ENCODE assay signal across 23 mouse cellular contexts in the genomic region with DNA sequence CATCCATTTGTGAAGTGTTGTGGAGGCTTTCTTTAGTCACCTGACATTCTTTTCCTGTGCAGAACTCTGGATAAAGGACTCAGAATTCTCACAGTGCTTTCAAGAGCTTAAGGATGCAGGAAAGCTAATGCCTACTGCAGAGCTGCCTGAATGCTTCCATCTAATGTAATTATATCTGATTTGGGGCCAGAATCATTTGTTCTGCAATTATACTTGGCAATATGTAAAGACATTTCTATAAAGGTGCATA.
A peak's percentile ranks its signal among the peaks of the same experiment; 100 is the strongest.
DNase-seq lines count a peak whose midpoint lies in the region; ATAC-seq lines count a peak whose summit lies in the region.
"Had no signal": no experiment of that assay in that cellular context is flagged by ENCODE, and none has a peak within 500 bp of the region (broad histone marks: within the 10 kb centered on the region; RNA-seq: fewer than 3 reads in every experiment).

No protein-coding gene starts in this region.

- DNase-seq in frontal cortex, postnatal 36 days (ENCODE audit: low spot score in 2 of 2): no peak
- no peak for DNase-seq in heart, adult 8-10 months (ENCODE audit: low spot score)
- no peak for DNase-seq in lung, postnatal 14 days
- no peak for DNase-seq in forebrain, embryonic 14.5 days (ENCODE audit: low spot score)
- DNase-seq in liver: no peak
- DNase-seq: adrenal gland, postnatal 10 days; cerebellum, adult 8-10 months; cerebellum, postnatal 25 days; liver, postnatal 0 days; thymus, postnatal 4 days had no signal

- peak overlapping the region; percentile 68 to 72; a peak in 2 of 4 replicates for H3K27ac ChIP-seq in heart, embryonic 14.5 days (replicated peaks in 1 of 2; ENCODE audit: control insufficient read depth in 1 of 2, insufficient read depth in 1 of 2, low read depth in 2 of 2, low read length in 2 of 2)
- H3K27ac ChIP-seq in lung, embryonic 15.5 days: peak overlapping the region; percentile 63; the same call in 1 of the 2 replicates
- peak overlapping the region; percentile 67 for H3K27ac ChIP-seq in forebrain, embryonic 14.5 days (ENCODE audit: low read depth, low read length)
- H3K27ac ChIP-seq: embryonic facial prominence, embryonic 10.5 days; embryonic facial prominence, embryonic 15.5 days; kidney, embryonic 15.5 days; limb, embryonic 13.5 days; liver, embryonic 12.5 days; midbrain, embryonic 12.5 days had no signal

- H3K9ac ChIP-seq in heart, embryonic 14.5 days (ENCODE audit: low read length): peak overlapping the region; percentile 2; the same call in 1 of the 2 replicates
- H3K9ac ChIP-seq in lung, embryonic 15.5 days: no peak overlapping the region
- no peak overlapping the region for H3K9ac ChIP-seq in forebrain, embryonic 14.5 days (ENCODE audit: low read length)
- H3K9ac ChIP-seq: embryonic facial prominence, embryonic 15.5 days; hindbrain, embryonic 15.5 days; kidney, embryonic 15.5 days; limb, embryonic 13.5 days; liver, embryonic 12.5 days; liver, postnatal 0 days; midbrain, embryonic 12.5 days had no signal

- no peaks in the 10 kb centered on the region for H3K27me3 ChIP-seq in heart, embryonic 14.5 days (ENCODE audit: control insufficient read depth, insufficient read depth, low read length)
- H3K27me3 ChIP-seq in lung, embryonic 15.5 days: no peaks in the 10 kb centered on the region
- H3K27me3 ChIP-seq in forebrain, embryonic 14.5 days (replicated peaks; ENCODE audit: control insufficient read depth, insufficient read depth, low read length): no peaks in the 10 kb centered on the region
- H3K27me3 ChIP-seq: embryonic facial prominence, embryonic 15.5 days; hindbrain, embryonic 15.5 days; kidney, embryonic 15.5 days; limb, embryonic 13.5 days; liver, embryonic 12.5 days; megakaryocyte, embryonic 14.5 days; Patski had no signal

- no peak overlapping the region for H3K4me2 ChIP-seq in heart, embryonic 14.5 days (ENCODE audit: low read length)
- H3K4me2 ChIP-seq in lung, embryonic 15.5 days: no peak overlapping the region
- no peak overlapping the region for H3K4me2 ChIP-seq in forebrain, embryonic 14.5 days (ENCODE audit: low read length)
- H3K4me2 ChIP-seq: embryonic facial prominence, embryonic 15.5 days; hindbrain, embryonic 15.5 days; kidney, embryonic 15.5 days; limb, embryonic 13.5 days; liver, embryonic 12.5 days; midbrain, embryonic 12.5 days had no signal

- no peak overlapping the region for H3K4me3 ChIP-seq in heart, embryonic 14.5 days (ENCODE audit: control insufficient read depth in 1 of 2, insufficient read depth in 1 of 2, low read depth in 1 of 2, low read length in 2 of 2)
- H3K4me3 ChIP-seq in lung, embryonic 15.5 days: no peak overlapping the region
- no peak overlapping the region for H3K4me3 ChIP-seq in forebrain, embryonic 14.5 days (ENCODE audit: low read depth, low read length)
- H3K4me3 ChIP-seq: embryonic facial prominence, embryonic 10.5 days; embryonic facial prominence, embryonic 15.5 days; hindbrain, embryonic 15.5 days; kidney, embryonic 15.5 days; limb, embryonic 13.5 days; liver, embryonic 12.5 days; megakaryocyte, embryonic 14.5 days; midbrain, embryonic 12.5 days had no signal

- H3K4me1 ChIP-seq in heart, embryonic 14.5 days (ENCODE audit: control insufficient read depth in 2 of 2, insufficient read depth in 2 of 2, low read length in 2 of 2): peaks cover 21 to 46% of the 10 kb centered on the region in 2 experiments
- H3K4me1 ChIP-seq in lung, embryonic 15.5 days: peaks cover 33% of the 10 kb centered on the region
- peaks cover 47% of the 10 kb centered on the region for H3K4me1 ChIP-seq in forebrain, embryonic 14.5 days (ENCODE audit: control insufficient read depth, insufficient read depth, low read length)
- H3K4me1 ChIP-seq: liver, embryonic 12.5 days had no signal

- H3K36me3 ChIP-seq in heart, embryonic 14.5 days (ENCODE audit: control insufficient read depth, insufficient read depth, low read length): no peaks in the 10 kb centered on the region
- no peaks in the 10 kb centered on the region for H3K36me3 ChIP-seq in lung, embryonic 15.5 days
- no peaks in the 10 kb centered on the region for H3K36me3 ChIP-seq in forebrain, embryonic 14.5 days (ENCODE audit: control insufficient read depth, insufficient read depth, low read length)
- H3K36me3 ChIP-seq: embryonic facial prominence, embryonic 10.5 days; embryonic facial prominence, embryonic 15.5 days; hindbrain, embryonic 15.5 days; kidney, embryonic 15.5 days; limb, embryonic 13.5 days; liver, embryonic 12.5 days; midbrain, embryonic 12.5 days had no signal

- H3K9me3 ChIP-seq in heart, embryonic 14.5 days (ENCODE audit: control insufficient read depth, low read length): no peaks in the 10 kb centered on the region
- H3K9me3 ChIP-seq in lung, embryonic 15.5 days: no peaks in the 10 kb centered on the region
- H3K9me3 ChIP-seq in forebrain, embryonic 14.5 days (replicated peaks; ENCODE audit: control insufficient read depth, low read length): no peaks in the 10 kb centered on the region
- H3K9me3 ChIP-seq: embryonic facial prominence, embryonic 10.5 days; embryonic facial prominence, embryonic 15.5 days; hindbrain, embryonic 15.5 days; kidney, embryonic 15.5 days; limb, embryonic 13.5 days; liver, embryonic 12.5 days; megakaryocyte, embryonic 14.5 days; midbrain, embryonic 12.5 days had no signal

- ATAC-seq in frontal cortex, adult (ENCODE audit: low TSS enrichment): peak; percentile 39; the same call in 1 of the 2 replicates
- ATAC-seq in heart, embryonic 14.5 days (ENCODE audit: insufficient number of reproducible peaks, insufficient read depth, low FRiP score, low read depth): no peak
- no peak for ATAC-seq in lung, embryonic 15.5 days (ENCODE audit: borderline replicate concordance, extremely low read depth, low FRiP score, low TSS enrichment)
- peak; percentile 25; the same call in 1 of the 2 replicates for ATAC-seq in forebrain, embryonic 14.5 days
- ATAC-seq: inflammation-experienced regulatory T-cells, adult 6 months; liver, embryonic 12.5 days; liver, postnatal 0 days had no signal

Comparison
In these comparisons a context has a peak if more than half of its experiments do, and no peak if none do; other contexts are left out.
1. ATAC-seq: peak in frontal cortex, adult (single experiment) and forebrain, embryonic 14.5 days (single experiment); none in heart, embryonic 14.5 days (single experiment) and lung, embryonic 15.5 days (single experiment).
2. Peak in every context shown above with its lines, with median percentiles within 50 percentile points of each other: H3K27ac ChIP-seq.